Mouse (Mus musculus): ENCODE measurements at regions not wholly inside any gene's neighbourhood (a gene's known extent, or its start where the extent isn't known, plus 50 kb on each side); places are given as distances from the start of the nearest gene placed in this dataset.
"Not testable (repeated sequence)": the region's sequence is repeated elsewhere in the genome, so short reads cannot be mapped to it uniquely, and the experiment has no call there.

DNA sequence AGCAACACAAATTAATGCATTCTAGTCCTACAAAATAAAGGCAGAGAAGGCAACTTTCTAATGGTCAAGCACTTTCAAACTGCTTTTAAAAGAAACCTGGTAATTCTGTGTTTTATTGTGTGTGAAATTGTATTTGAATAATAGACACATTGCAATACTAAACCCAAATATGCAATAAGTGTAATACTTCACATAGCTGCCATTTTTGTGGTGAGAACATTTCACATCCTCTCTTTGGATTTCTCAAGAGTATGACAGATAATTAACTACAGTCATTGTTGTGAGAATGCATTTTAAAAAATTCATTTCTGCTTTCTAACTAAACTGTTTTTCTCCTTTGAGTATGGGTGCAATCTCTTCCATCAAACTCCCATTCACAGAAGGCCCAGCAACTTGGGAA is 256.4 kb downstream of the Sema3d start:
- no peak overlapping the region for H3K9ac ChIP-seq
- H3K36me3 ChIP-seq (replicated peaks) = no peaks in the 10 kb centered on the region
- H3K4me3 ChIP-seq = no peak overlapping the region
- H3K27ac ChIP-seq = no peak overlapping the region
- no peak for ATAC-seq (replicated peaks)
- H3K4me2 ChIP-seq = no peak overlapping the region
- H3K27me3 ChIP-seq (replicated peaks) = no peaks in the 10 kb centered on the region
- H3K9me3 ChIP-seq = no peaks in the 10 kb centered on the region
- no peaks in the 10 kb centered on the region for H3K4me1 ChIP-seq

DNA sequence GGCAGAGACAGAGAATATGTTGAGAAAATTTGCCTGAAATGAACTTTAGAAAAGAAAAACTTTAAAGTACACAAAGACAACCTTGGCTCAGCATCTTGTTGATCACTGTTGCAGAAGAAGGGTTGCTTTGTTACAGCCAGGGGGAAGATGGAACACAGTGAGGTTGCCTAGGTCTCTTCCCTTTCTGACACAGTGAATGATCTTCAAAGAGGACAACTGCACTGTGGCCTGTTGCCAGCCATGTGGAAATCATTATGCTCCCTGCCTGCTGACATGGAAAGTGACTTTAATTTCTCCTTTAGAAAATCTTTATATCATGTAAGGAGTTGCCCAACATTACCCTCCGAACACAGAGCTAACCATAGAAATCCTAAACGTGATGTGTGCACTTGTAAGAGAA is 263.1 kb downstream of the Sema3d start:
- no peaks in the 10 kb centered on the region for H3K9me3 ChIP-seq
- H3K27ac ChIP-seq = no peak overlapping the region
- H3K27me3 ChIP-seq (replicated peaks) = no peaks in the 10 kb centered on the region
- ATAC-seq (replicated peaks) = no peak
- no peaks in the 10 kb centered on the region for H3K36me3 ChIP-seq (replicated peaks)
- no peak overlapping the region for H3K4me2 ChIP-seq
- no peak overlapping the region for H3K9ac ChIP-seq
- no peaks in the 10 kb centered on the region for H3K4me1 ChIP-seq
- no peak overlapping the region for H3K4me3 ChIP-seq
- 66% methylated on average over 2 of the region's 2 CpGs for WGBS

DNA sequence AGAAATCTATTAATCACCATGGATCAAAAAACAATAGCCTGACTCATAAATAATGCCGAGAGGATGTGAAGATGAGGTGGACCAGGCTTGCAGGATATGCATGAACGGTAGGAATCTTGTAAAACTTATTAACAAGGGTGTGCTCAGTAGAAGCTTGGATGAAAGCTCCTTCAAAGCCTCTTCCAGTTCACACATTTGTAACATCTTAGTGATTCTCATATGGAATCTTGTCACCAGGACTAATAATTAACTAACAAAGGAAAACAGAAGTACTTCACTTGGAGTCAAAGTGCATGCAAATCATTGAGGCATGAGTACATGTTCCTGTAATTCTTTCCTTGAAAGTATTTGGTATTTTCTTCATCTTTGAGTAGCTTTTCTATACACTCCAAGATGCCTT is 290.5 kb downstream of the Sema3d start:
- ATAC-seq (replicated peaks) = no peak
- H3K36me3 ChIP-seq (replicated peaks) = no peaks in the 10 kb centered on the region
- H3K27ac ChIP-seq = no peak overlapping the region
- no peaks in the 10 kb centered on the region for H3K27me3 ChIP-seq (replicated peaks)
- H3K9ac ChIP-seq = no peak overlapping the region
- H3K4me1 ChIP-seq = no peaks in the 10 kb centered on the region
- WGBS = 86% methylated on average over 2 of the region's 2 CpGs
- no peaks in the 10 kb centered on the region for H3K9me3 ChIP-seq
- no peak overlapping the region for H3K4me3 ChIP-seq
- no peak overlapping the region for H3K4me2 ChIP-seq

DNA sequence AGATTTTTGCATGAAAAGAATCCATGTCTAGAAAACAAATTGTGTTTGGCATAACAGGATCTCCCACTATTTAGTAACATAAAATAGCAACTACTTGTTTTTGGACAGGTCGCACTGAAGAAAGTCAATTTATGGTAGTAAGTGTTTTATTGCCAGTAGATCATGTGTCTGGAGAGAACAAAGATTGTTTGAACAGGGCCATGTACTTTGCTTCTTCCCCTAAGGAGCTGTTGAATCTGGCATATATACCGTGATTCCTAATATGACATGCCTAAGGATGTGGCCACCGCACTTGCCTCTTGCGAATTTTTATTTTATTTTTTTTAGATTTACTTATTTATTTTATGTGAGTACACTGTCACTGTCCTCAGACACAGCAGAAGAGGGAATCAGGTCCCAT is 290.9 kb downstream of the Sema3d start:
- no peaks in the 10 kb centered on the region for H3K36me3 ChIP-seq (replicated peaks)
- H3K4me2 ChIP-seq = no peak overlapping the region
- no peak overlapping the region for H3K27ac ChIP-seq
- H3K9me3 ChIP-seq = no peaks in the 10 kb centered on the region
- no peak overlapping the region for H3K9ac ChIP-seq
- WGBS = 93% methylated on average over 4 of the region's 4 CpGs
- no peaks in the 10 kb centered on the region for H3K4me1 ChIP-seq
- no peak overlapping the region for H3K4me3 ChIP-seq
- H3K27me3 ChIP-seq (replicated peaks) = no peaks in the 10 kb centered on the region
- ATAC-seq (replicated peaks) = no peak

DNA sequence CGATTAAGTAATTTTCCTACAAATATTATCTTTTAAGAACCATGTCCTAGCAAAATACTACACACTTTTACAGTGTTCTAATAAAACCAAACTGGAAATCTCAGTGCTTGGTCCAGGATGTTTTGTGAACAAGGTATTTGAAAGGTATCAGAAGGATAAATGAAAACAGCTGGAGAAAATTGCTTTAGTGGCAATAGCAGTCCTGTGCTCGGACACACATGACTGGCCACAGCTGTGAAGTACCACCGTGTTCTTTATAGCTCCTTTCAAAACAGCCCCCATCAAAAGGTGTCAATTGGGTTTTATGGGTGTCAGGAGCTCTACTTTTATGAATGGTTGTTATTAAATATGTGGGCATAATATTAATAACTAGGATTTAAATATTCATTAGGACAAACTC is 293.5 kb downstream of the Sema3d start:
- 59% methylated on average over 3 of the region's 3 CpGs for WGBS
- no peaks in the 10 kb centered on the region for H3K4me1 ChIP-seq
- H3K36me3 ChIP-seq (replicated peaks) = no peaks in the 10 kb centered on the region
- H3K9me3 ChIP-seq = no peaks in the 10 kb centered on the region
- no peaks in the 10 kb centered on the region for H3K27me3 ChIP-seq (replicated peaks)
- ATAC-seq (replicated peaks) = no peak
- no peak overlapping the region for H3K9ac ChIP-seq
- no peak overlapping the region for H3K4me3 ChIP-seq
- no peak overlapping the region for H3K4me2 ChIP-seq
- no peak overlapping the region for H3K27ac ChIP-seq

DNA sequence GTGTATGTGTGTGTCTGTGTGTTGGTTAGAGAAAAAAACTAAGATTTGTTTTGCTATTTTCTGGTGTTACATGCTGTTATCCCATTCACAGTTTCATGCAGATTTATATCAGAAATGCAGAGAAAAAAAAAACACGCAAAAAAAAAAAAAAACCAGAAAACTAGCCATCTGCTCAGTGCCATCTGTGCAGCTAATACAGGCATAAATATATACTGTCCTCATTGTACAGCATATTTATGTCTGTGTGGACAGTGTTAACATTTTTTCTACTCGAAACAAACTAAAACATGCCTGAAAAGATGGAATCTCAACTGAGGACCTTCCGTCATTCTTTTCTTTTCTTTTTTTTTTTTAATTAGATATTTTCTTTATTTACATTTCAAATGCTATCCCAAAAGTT is 331.7 kb downstream of the Sema3d start:
- no peak for ATAC-seq (replicated peaks)
- Histone ChIP-seq H3K4me2 (no peak overlapping the region), H3K4me3 (no peak overlapping the region), H3K9me3 (0 out of 2 replicates have a peak, but pooled peaks cover 3% of the 10 kb centered on the region), H3K36me3 (replicated peaks) (no peaks in the 10 kb centered on the region), H3K27ac (no peak overlapping the region), H3K27me3 (replicated peaks) (no peaks in the 10 kb centered on the region), H3K4me1 (no peaks in the 10 kb centered on the region), H3K9ac (no peak overlapping the region)
- WGBS = 86% methylated on average over 3 of the region's 3 CpGs

DNA sequence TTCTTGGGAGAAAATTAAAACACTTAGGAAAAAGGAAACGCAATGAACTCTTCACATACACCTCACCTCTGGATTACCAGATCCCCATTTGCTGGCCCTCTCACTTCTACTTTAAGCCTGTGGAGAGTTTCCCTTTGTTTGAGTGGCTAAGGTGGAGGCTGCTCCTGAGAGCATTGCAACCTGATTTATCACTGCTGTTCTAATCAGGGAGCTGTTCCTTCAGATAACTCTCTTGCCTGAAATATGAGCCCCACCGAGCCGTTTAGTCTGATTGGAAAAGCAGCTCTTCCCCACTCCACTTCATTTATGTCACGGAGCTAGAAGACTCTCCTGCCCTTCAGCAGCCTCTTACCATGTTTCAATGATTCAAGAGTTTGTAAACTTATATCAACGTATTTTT is 368.3 kb downstream of the Sema3d start:
- Histone ChIP-seq H3K4me1 (no peaks in the 10 kb centered on the region), H3K9ac (no peak overlapping the region), H3K27ac (no peak overlapping the region), H3K4me2 (no peak overlapping the region), H3K27me3 (replicated peaks) (no peaks in the 10 kb centered on the region), H3K9me3 (no peaks in the 10 kb centered on the region), H3K4me3 (no peak overlapping the region), H3K36me3 (replicated peaks) (no peaks in the 10 kb centered on the region)
- WGBS = 56% methylated on average over 5 of the region's 5 CpGs
- no peak for ATAC-seq (replicated peaks)

DNA sequence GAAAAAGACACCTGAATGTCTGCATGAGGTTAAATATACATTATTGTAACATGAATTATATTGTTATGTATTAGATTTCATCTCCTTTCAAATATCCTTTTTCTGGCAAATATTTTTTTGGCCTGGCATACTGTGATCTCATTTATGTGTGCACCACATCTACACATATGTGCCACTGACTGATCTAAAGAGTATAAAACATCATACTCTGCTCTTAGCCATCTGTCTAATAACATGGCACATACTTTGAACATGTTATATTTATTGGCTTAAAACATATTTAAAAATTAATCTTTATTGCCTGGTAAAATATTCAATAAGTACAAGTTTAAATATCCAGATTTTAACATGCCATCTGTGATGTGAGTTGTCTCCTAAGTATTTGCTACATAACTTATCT is 365.6 kb upstream of the Sema3a start:
- ATAC-seq (replicated peaks) = no peak
- Histone ChIP-seq H3K9me3 (no peaks in the 10 kb centered on the region), H3K4me1 (no peaks in the 10 kb centered on the region), H3K27me3 (replicated peaks) (no peaks in the 10 kb centered on the region), H3K9ac (no peak overlapping the region), H3K4me2 (no peak overlapping the region), H3K27ac (no peak overlapping the region), H3K4me3 (no peak overlapping the region), H3K36me3 (replicated peaks) (no peaks in the 10 kb centered on the region)

DNA sequence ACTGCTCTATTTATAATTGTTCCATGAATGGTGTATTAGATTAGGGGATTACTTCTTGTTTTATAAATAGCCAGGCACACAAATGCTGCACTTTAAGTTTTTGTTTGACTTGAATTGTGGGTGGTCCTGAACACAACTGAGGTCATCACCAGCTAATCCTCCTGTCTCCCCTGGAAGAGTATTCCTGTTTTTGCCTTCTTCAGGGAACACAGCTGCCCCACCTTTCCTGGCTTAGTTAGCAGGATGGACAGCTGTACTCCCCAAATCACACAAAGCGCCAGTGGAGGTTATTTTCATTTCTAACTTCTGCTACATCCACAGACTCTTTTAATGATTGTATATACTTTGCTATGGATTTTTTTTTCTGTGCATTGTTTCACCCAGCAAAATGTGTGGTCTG is 357.8 kb upstream of the Sema3a start:
- H3K4me3 ChIP-seq = no peak overlapping the region
- ATAC-seq (replicated peaks) = no peak
- no peak overlapping the region for H3K27ac ChIP-seq
- H3K4me1 ChIP-seq = no peaks in the 10 kb centered on the region
- no peaks in the 10 kb centered on the region for H3K9me3 ChIP-seq
- WGBS = 72% methylated on average over 1 of the region's 1 CpGs
- no peaks in the 10 kb centered on the region for H3K36me3 ChIP-seq (replicated peaks)
- no peak overlapping the region for H3K9ac ChIP-seq
- no peaks in the 10 kb centered on the region for H3K27me3 ChIP-seq (replicated peaks)
- no peak overlapping the region for H3K4me2 ChIP-seq

DNA sequence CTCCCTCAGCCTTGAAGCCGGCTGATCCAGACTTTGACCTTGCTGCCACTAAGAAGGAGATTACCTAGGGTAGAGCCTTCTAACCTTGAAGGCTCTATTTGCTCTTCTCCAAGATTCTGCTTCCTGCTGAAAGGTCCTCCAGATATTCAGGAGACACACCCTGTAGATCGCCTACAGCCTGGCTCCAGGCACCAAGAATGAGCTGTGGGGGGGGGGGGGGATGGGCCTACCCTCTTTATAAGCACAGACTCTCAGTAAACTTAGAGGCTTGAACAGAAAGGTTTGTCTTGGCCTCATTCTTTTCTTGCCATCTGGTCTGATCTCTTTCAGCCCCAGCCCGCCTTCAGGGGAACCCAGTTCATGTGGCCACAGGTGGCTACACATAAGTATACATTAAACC is 342.5 kb upstream of the Sema3a start:
- ATAC-seq (replicated peaks) = no peak
- Histone ChIP-seq H3K27me3 (replicated peaks) (no peaks in the 10 kb centered on the region), H3K9ac (no peak overlapping the region), H3K4me1 (no peaks in the 10 kb centered on the region), H3K36me3 (replicated peaks) (no peaks in the 10 kb centered on the region), H3K4me2 (no peak overlapping the region), H3K4me3 (no peak overlapping the region), H3K27ac (no peak overlapping the region), H3K9me3 (no peaks in the 10 kb centered on the region)
- 89% methylated on average over 3 of the region's 3 CpGs for WGBS

DNA sequence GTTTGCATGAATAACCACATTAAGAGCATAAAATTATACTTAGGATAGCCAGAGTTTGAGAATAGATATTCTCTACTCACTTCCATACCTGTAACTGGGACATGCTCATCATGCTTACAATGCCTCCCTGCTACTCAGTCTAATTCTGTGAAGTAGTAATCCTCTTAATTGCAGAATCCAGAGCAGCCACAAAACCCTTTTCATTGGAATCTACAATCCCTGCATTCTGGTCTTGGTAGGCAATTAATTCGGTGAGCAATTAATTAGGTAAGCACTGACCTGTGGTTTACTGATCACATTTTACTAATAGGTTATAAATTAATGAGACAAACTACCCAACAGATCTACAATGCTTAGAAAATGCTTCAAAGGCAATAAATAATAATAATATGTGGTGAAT is 316.5 kb upstream of the Sema3a start:
- no peak overlapping the region for H3K9ac ChIP-seq
- no peaks in the 10 kb centered on the region for H3K9me3 ChIP-seq
- H3K4me2 ChIP-seq = no peak overlapping the region
- H3K27ac ChIP-seq = no peak overlapping the region
- 74% methylated on average over 1 of the region's 1 CpGs for WGBS
- H3K36me3 ChIP-seq (replicated peaks) = no peaks in the 10 kb centered on the region
- ATAC-seq (replicated peaks) = no peak
- no peaks in the 10 kb centered on the region for H3K27me3 ChIP-seq (replicated peaks)
- H3K4me1 ChIP-seq = no peaks in the 10 kb centered on the region
- no peak overlapping the region for H3K4me3 ChIP-seq

DNA sequence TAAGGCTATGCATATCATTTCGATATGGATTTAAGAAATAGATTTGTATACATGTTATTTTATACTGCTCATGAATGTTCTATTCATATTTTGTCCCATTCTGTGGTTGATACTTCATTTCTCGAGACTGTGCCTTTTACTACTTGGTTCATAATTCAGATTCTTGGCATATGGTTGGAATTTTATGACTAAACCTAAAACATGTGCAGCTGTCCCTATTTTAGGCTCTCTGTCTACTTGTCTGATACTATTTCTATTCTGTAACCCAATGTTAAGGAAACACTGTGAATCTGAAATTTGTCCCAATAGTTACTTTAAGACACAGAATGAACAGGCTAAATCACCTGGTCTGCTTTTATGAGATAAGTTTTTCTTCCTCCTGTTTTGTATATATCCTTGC is 315.3 kb upstream of the Sema3a start:
- Histone ChIP-seq H3K27me3 (replicated peaks) (no peaks in the 10 kb centered on the region), H3K36me3 (replicated peaks) (no peaks in the 10 kb centered on the region), H3K9me3 (no peaks in the 10 kb centered on the region), H3K4me2 (no peak overlapping the region), H3K4me1 (no peaks in the 10 kb centered on the region), H3K27ac (no peak overlapping the region), H3K4me3 (no peak overlapping the region), H3K9ac (no peak overlapping the region)
- 88% methylated on average over 2 of the region's 2 CpGs for WGBS
- ATAC-seq (replicated peaks) = no peak

DNA sequence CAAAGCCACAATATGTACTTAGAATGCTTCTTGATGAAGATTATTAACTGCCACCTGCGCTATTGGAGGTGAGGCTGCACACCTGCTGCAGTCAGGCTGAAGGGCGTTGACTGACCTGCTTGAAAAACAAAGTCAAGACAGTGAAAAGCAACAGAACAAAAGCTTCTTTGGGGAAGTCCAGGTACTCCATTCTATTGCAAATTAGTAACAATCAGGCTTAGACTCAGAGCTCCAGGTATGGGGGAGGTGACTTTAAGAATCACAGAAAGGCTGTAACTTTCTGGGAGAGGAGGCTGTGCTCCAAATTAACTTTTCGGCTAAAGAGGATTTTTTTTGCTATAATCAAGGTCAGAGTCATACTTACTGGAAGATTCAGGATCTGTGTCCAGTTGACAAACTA is 278.0 kb upstream of the Sema3a start:
- H3K4me2 ChIP-seq; H3K9ac ChIP-seq; H3K36me3 ChIP-seq (replicated peaks); H3K27ac ChIP-seq; H3K9me3 ChIP-seq; H3K4me1 ChIP-seq; H3K4me3 ChIP-seq; H3K27me3 ChIP-seq (replicated peaks); ATAC-seq (replicated peaks): not testable (repeated sequence)
- 74% methylated on average over 3 of the region's 3 CpGs for WGBS

DNA sequence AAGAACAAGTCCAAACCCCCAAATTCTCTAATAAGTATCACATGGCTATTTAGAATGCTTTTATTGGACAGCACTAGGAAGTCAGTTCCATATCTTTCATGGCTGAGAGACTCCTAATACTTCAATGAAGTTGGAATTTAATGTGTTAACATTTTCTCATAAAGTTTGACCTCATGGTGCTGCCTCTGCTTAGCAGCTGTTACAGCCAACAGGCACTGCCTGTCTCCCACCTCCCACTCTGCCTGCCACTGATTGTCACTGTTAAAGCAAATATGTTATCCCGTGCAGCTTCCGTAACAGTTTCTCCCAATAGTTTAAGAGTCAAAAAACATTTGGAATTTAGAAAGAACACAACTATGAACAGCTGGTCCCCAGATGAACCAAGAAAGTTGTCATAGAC is 268.3 kb upstream of the Sema3a start:
- H3K4me2 ChIP-seq = no peak overlapping the region
- ATAC-seq (replicated peaks) = no peak
- H3K27ac ChIP-seq = no peak overlapping the region
- no peaks in the 10 kb centered on the region for H3K4me1 ChIP-seq
- H3K27me3 ChIP-seq (replicated peaks) = no peaks in the 10 kb centered on the region
- no peak overlapping the region for H3K9ac ChIP-seq
- H3K4me3 ChIP-seq = no peak overlapping the region
- H3K9me3 ChIP-seq = no peaks in the 10 kb centered on the region
- no peaks in the 10 kb centered on the region for H3K36me3 ChIP-seq (replicated peaks)
- 91% methylated on average over 2 of the region's 2 CpGs for WGBS
